Mouse (Mus musculus): ENCODE measurements around the gene Cdh16.
A peak's percentile ranks its signal among the peaks of the same experiment; 100 is the strongest.
"Not testable (repeated sequence)": the region's sequence is repeated elsewhere in the genome, so short reads cannot be mapped to it uniquely, and the experiment has no call there.

Cdh16 gene

GRCm38 (mm10) chr8:104577606-104578005 lies 46.6 kb downstream of the Cdh16 start:
- DNase-seq (ENCODE audit: low spot score in 2 of 2), result not testable (repeated sequence)

GRCm38 (mm10) chr8:104576820-104577219 lies 47.4 kb downstream of the Cdh16 start:
- DNase-seq (ENCODE audit: low spot score in 2 of 2), result no peak

GRCm38 (mm10) chr8:104570436-104571343 lies 53.5 kb downstream of the Cdh16 start:
- peak; percentile 62 to 86 for DNase-seq (ENCODE audit: low spot score in 2 of 2)

- no peak for DNase-seq (ENCODE audit: low spot score in 2 of 2)
Measured at GRCm38 (mm10) chr8:104569559-104569958, 54.6 kb downstream of the Cdh16 start.

GRCm38 (mm10) chr8:104565457-104565798 lies 58.8 kb downstream of the Cdh16 start:
- DNase-seq (ENCODE audit: low spot score in 2 of 2), result no peak

GRCm38 (mm10) chr8:104564633-104565456 lies 59.4 kb downstream of the Cdh16 start:
- DNase-seq (ENCODE audit: low spot score in 2 of 2), result peak; percentile 62 to 87

- DNase-seq (ENCODE audit: low spot score in 2 of 2), result no peak
Measured at GRCm38 (mm10) chr8:104560731-104561130, 63.5 kb downstream of the Cdh16 start.

- DNase-seq (ENCODE audit: low spot score in 2 of 2), result no peak
Measured at GRCm38 (mm10) chr8:104557226-104557625, 67.0 kb downstream of the Cdh16 start.

GRCm38 (mm10) chr8:104555191-104555590 lies 69.0 kb downstream of the Cdh16 start:
- DNase-seq (ENCODE audit: low spot score in 2 of 2), result no peak
